ENCODE assay signal across 18 mouse cellular contexts in the genomic region with DNA sequence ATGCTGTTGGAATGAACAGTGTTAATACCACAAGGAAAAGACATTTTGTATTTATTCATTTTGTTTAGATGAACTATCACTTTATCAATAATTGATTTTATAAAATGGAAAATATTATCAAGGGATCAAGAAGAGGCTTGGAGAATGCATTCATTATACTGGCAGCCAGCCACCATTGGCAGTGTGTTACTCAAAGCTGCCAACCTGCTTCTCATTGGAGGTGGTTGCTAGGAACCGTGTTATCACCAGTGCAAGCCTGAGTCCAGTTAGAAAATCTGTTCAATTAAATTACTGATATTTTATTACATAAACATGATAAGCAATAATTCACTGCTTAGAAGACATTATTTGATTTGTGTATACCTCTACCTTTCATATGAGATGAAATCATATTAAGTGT.
DNase-seq lines count a peak whose midpoint lies in the region; ATAC-seq and TF ChIP-seq lines count a peak whose summit lies in the region.
"Had no signal": no experiment of that assay in that cellular context is flagged by ENCODE, and none has a peak within 500 bp of the region (broad histone marks: within the 10 kb centered on the region; RNA-seq: fewer than 3 reads in every experiment).

No protein-coding gene starts in this region.

- no peaks in the 10 kb centered on the region for H3K27me3 ChIP-seq in forebrain, embryonic 13.5 days
- H3K27me3 ChIP-seq in forebrain, embryonic 12.5 days, result no peaks in the 10 kb centered on the region
- H3K27me3 ChIP-seq: embryonic facial prominence, embryonic 12.5 days; heart, embryonic 13.5 days; hindbrain, embryonic 13.5 days; stomach, embryonic 15.5 days had no signal

- intact Hi-C loops in gastrocnemius, adult 2 months (cut with DNase I), result no loop called here

- no peak overlapping the region for H3K4me2 ChIP-seq in forebrain, embryonic 13.5 days
- H3K4me2 ChIP-seq in forebrain, embryonic 12.5 days, result no peak overlapping the region
- H3K4me2 ChIP-seq: embryonic facial prominence, embryonic 12.5 days; heart, embryonic 13.5 days; hindbrain, embryonic 13.5 days; midbrain, embryonic 11.5 days; stomach, embryonic 15.5 days had no signal

- peak; percentile 78 for DNase-seq in brain, adult 2 months (ENCODE audit: low read depth, low spot score)
- DNase-seq in cerebellum, adult 9-10 months, result peak; percentile 80
- peak; percentile 53 to 57 for DNase-seq in layer of hippocampus, adult 2 months (ENCODE audit: low spot score in 2 of 2)
- no peak for DNase-seq in gastrocnemius, adult 2 months
- DNase-seq in embryo, embryonic 10.5 days (ENCODE audit: low spot score), result no peak
- DNase-seq: gastrocnemius, postnatal 36 days; kidney, adult 18-20 months; thymus, postnatal 14 days had no signal

- no peaks in the 10 kb centered on the region for H3K36me3 ChIP-seq in forebrain, embryonic 13.5 days (ENCODE audit: poor library complexity, severe bottlenecking)
- H3K36me3 ChIP-seq in forebrain, embryonic 12.5 days (replicated peaks), result no peaks in the 10 kb centered on the region
- H3K36me3 ChIP-seq: embryonic facial prominence, embryonic 12.5 days; heart, embryonic 13.5 days; hindbrain, embryonic 13.5 days; limb, embryonic 10.5 days; stomach, embryonic 15.5 days had no signal

- TF ChIP-seq CTCF in layer of hippocampus, adult 2 months (conservative IDR thresholded peaks at IDR 0.05), result no peak
- TF ChIP-seq CTCF in gastrocnemius, adult 2 months (IDR thresholded peaks at IDR 0.05), result no peak

- ATAC-seq in forebrain, embryonic 13.5 days, result peak; percentile 58; the same call in 1 of the 2 replicates
- ATAC-seq in forebrain, embryonic 12.5 days (ENCODE audit: low FRiP score), result no peak
- ATAC-seq in erythroblast, adult 5-6 weeks (replicated peaks; ENCODE audit: low FRiP score, poor library complexity, severe bottlenecking), result no peak

- 82% methylated on average over 1 of the region's 1 CpGs for WGBS in forebrain, embryonic 13.5 days
- 89% methylated on average over 1 of the region's 1 CpGs for WGBS in forebrain, embryonic 12.5 days

- no peak overlapping the region for H3K27ac ChIP-seq in forebrain, embryonic 13.5 days
- no peak overlapping the region for H3K27ac ChIP-seq in forebrain, embryonic 12.5 days
- H3K27ac ChIP-seq in layer of hippocampus, adult 2 months, result peak overlapping the region; percentile 36; the same call in 1 of the 2 replicates
- H3K27ac ChIP-seq in gastrocnemius, adult 2 months, result no peak overlapping the region
- H3K27ac ChIP-seq: embryonic facial prominence, embryonic 12.5 days; heart, embryonic 13.5 days; hindbrain, embryonic 13.5 days; limb, embryonic 10.5 days; liver, embryonic 14.5 days; stomach, embryonic 15.5 days had no signal

- no peak overlapping the region for H3K9ac ChIP-seq in forebrain, embryonic 13.5 days
- no peak overlapping the region for H3K9ac ChIP-seq in forebrain, embryonic 12.5 days
- H3K9ac ChIP-seq: embryonic facial prominence, embryonic 12.5 days; heart, embryonic 13.5 days; hindbrain, embryonic 13.5 days; liver, embryonic 14.5 days; stomach, embryonic 15.5 days had no signal

- no peak overlapping the region for H3K4me3 ChIP-seq in forebrain, embryonic 13.5 days
- H3K4me3 ChIP-seq in forebrain, embryonic 12.5 days (replicated peaks), result no peak overlapping the region
- no peak overlapping the region for H3K4me3 ChIP-seq in layer of hippocampus, adult 2 months
- no peak overlapping the region for H3K4me3 ChIP-seq in gastrocnemius, adult 2 months
- H3K4me3 ChIP-seq: embryonic facial prominence, embryonic 12.5 days; heart, embryonic 13.5 days; hindbrain, embryonic 13.5 days; limb, embryonic 10.5 days; stomach, embryonic 15.5 days had no signal

- H3K4me1 ChIP-seq in forebrain, embryonic 13.5 days, result no peaks in the 10 kb centered on the region
- H3K4me1 ChIP-seq in forebrain, embryonic 12.5 days, result no peaks in the 10 kb centered on the region
- H3K4me1 ChIP-seq: embryonic facial prominence, embryonic 12.5 days; heart, embryonic 13.5 days; hindbrain, embryonic 13.5 days; limb, embryonic 10.5 days; stomach, embryonic 15.5 days had no signal

- no peaks in the 10 kb centered on the region for H3K9me3 ChIP-seq in forebrain, embryonic 13.5 days (replicated peaks)
- no peaks in the 10 kb centered on the region for H3K9me3 ChIP-seq in forebrain, embryonic 12.5 days
- H3K9me3 ChIP-seq: embryonic facial prominence, embryonic 12.5 days; heart, embryonic 13.5 days; hindbrain, embryonic 13.5 days; limb, embryonic 10.5 days; stomach, embryonic 15.5 days had no signal

Comparison
In these comparisons a context has a peak if more than half of its experiments do, and no peak if none do; other contexts are left out.
1. DNase-seq: peak in brain, adult 2 months (single experiment), cerebellum, adult 9-10 months (single experiment) and layer of hippocampus, adult 2 months (2 of 2); none in gastrocnemius, adult 2 months (single experiment) and embryo, embryonic 10.5 days (single experiment).